Mouse (Mus musculus) ovary, adult 2 months (tissue): Measurements from ENCODE around the gene Tmc5. TPM values are rescaled to one million over a fixed set of nuclear protein-coding genes. Genes with fewer than 3 reads are reported as not detected.

Experiments used
- polyA plus RNA-seq: library from polyadenylated mRNA; depleted of rRNA; stranded (reverse); fragments of >200 nt; gene quantifications from 2 replicates; pipeline ENCODE4 v1.2.3, GENCODE M21; 2012; rRNA removed

Tmc5 gene
- 4.5 and 4.6 TPM in 2 replicates for polyA plus RNA-seq

DNA sequence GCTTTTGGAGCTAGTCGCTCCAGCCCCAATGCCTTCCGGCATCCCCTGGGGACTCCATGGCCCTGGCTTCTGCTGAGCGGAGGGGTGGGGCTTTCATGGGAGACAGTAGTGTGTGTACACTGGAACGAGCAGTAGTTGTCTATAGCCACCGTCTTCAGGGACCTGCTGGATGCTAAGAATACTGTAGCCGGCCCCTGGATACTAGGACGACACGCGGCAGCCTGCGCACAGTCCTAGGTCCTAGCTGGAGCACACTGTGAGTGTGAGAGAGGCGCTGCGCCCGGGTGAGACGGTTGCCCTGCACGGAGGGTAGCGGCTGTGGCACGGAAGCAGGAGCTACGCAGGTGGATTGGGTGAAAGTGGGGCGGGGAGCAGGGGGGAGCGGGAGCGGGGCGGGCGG is at the start of gene Tmc5:
Gene Tmc5 (plus strand): TSS at position 97 of the 400 bp plus-strand sequence.

DNA sequence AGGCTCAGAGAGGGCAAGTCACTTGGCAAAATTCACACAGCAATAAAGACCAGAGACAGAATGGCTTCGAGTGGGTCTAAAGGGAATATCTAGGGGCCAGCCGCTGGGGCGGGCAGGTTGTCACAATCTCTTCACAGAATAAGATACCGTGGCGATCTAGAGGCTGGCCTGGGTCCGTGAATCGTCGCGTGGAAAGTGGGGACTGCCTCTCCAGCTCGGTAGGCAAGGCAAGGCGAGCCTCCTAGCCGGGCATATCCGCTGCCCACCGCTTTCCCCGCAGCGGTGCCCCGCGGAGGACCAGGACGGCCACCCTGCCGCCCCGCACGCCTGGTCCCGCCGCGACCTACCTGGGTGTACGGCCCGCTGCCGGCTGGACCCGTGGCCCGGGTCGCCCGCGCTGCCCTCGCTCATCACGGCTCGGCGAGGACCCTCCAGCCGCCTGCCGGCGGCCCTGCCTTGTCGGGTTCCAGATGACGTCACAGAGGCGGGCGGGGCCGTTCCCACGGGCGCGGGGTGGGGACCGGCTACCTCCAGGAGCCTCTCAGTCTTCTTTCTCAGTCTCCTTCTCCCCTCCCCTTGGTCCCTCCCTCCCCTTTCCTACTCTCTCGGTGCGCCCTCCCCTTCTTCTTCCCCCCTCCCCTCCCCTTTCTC is 12.7 kb upstream of the Tmc5 start, which contains the start of gene Tmc7:
Gene Tmc7 (minus strand): TSS at position 480 of the 651 bp plus-strand sequence.

DNA sequence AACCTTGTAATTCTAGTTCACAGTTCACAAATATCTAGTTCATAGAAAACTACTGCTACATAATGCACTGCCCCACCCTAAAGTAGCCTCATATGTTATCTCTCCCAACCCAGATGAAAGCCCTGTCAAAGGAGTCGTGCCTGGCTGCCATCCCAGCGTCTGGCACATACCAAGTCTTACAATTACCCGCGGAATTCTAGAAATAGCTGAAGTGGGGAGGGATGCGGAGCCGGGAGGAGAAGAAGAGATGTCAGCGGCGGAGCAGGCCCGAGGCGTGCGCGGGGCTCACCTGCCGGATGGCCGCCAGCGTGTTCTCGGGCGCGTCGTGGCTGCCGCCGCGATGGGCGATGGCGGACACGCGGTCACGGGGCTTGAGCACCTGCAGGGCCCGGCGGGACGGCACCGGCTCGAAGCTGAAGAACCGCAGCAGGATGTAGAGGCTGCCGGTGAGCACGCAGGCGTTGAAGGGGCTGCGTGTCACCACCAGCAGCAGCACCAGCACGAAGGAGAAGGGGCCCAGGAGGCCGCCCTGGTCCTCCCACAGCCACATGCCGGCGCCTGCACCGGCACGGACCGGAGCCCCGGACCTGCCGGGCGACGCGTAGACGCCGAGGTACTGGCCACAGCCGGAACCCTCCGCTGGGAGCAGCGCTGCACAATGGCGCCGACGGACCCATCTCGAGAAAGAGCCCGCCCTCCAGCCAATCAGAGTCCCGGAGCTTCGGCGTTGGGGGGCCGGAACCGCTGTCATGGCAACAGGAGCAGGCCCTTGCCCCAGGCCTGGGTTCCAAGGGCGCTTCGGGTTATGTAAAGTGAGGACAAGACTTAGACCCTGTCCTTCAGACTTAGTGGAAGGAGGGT is 108.2 kb downstream of the Tmc5 start, which contains the start of gene Gde1:
Gene Gde1 (minus strand): TSS at position 678 of the 861 bp plus-strand sequence.

DNA sequence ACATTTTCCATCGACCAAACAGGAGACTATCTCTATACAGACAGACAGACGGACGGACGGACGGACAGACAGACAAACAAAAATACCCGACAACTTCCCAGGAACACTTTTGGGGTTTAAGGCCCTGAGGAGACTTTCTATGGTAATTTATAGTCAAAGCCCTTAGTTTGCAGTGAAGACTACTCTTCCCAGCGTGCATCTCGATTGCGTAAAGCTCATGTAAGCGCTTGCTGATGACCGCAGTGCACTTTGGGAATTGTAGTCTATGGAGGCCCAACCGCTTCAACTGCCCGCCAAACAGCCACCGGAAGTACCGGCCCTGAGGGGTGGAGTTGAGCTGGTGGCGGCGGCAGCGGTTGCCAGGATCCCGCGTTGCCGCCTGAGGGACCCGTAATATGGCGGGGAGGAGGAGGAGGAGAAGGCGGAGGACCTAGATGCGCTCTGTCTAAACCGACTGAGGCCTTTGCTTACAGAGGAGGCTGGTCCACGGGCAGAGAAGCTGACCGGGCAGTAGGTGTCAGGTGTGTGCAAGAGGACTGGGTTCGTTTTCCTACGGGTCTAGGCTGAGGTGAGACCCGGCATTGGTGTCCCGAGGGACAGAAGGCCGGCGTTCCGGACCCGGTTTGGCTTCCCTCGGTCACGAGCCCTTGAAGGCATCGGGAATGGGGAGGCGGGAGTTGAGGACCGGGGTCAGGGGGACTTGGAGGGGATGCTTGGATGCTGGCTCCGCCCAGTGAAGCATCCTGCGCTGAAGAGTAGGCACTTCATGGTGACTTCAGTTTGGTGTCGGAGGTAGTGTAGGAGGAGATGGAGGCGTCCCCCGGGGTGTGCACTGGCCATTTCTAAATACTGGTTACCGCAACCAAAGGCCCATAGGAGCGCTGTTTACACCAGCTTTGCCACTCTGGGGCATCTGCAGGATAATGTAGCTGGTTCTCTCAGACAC is 115.4 kb downstream of the Tmc5 start, which contains the start of gene Ccp110:
Gene Ccp110 (plus strand): TSS at position 325 of the 946 bp plus-strand sequence.

Other genes starting within 250 kb of the Tmc5 start
- 0.40 and 0.73 TPM in 2 replicates for gene Syt17, start 149.1 kb upstream of the Tmc5 start, polyA plus RNA-seq
- gene Itpripl2, start 105.3 kb upstream of the Tmc5 start, polyA plus RNA-seq, result 20.2 and 28.6 TPM in 2 replicates
- 39.8 and 43.1 TPM in 2 replicates for gene Coq7, start 63.9 kb upstream of the Tmc5 start, polyA plus RNA-seq
- 0.42 and 0.46 TPM in 2 replicates for gene Tmc7, start 12.6 kb upstream of the Tmc5 start, polyA plus RNA-seq
- 497 and 672 TPM in 2 replicates for gene Gde1, start 108.5 kb downstream of the Tmc5 start, polyA plus RNA-seq
- gene Ccp110, start 115.3 kb downstream of the Tmc5 start, polyA plus RNA-seq, result 2.8 and 3.5 TPM in 2 replicates
- gene Vps35l, start 142.9 kb downstream of the Tmc5 start, polyA plus RNA-seq, result 44.6 and 66.7 TPM in 2 replicates